Mouse (Mus musculus) forebrain, embryonic 11.5 days (tissue): Measurements from ENCODE around the gene Ctnnbip1. TPM values are rescaled to one million over a fixed set of nuclear protein-coding genes. Genes with fewer than 3 reads are reported as not detected.
"Not testable (repeated sequence)": the region's sequence is repeated elsewhere in the genome, so short reads cannot be mapped to it uniquely, and the experiment has no call there.

Experiments used
- ATAC-seq: fragments of 200-750 bp; cut with Nextera tagmentation; replicated peaks from 2 replicates; pipeline ENCODE4 v1.8.0; 2017; ENCODE audit warnings: moderate TSS enrichment; ENCODE audit not compliant: low FRiP score
- DNase-seq: peaks from one replicate; pipeline ENCODE4 v3.0.0-alpha.2; 2017; ENCODE audit warnings: low spot score
- H3K27ac ChIP-seq: fragments of 300-500 bp; sonication (generic); 2 replicates; pipeline ENCODE4 v1.5.1; 2014; ENCODE audit warnings: low read depth, low read length
- H3K27me3 ChIP-seq: fragments of 300-500 bp; sonication (generic); 2 replicates; pipeline ENCODE4 v1.6.1; 2014; ENCODE audit warnings: mild to moderate bottlenecking, low read length, mixed read lengths; ENCODE audit not compliant: control insufficient read depth, insufficient read depth
- H3K36me3 ChIP-seq: fragments of 300-500 bp; sonication (generic); 2 replicates; pipeline ENCODE4 v1.6.1; 2014; ENCODE audit warnings: mild to moderate bottlenecking, low read length, moderate library complexity, mixed read lengths; ENCODE audit not compliant: control insufficient read depth, insufficient read depth
- H3K4me1 ChIP-seq: fragments of 300-500 bp; sonication (generic); replicated peaks from 2 replicates; pipeline ENCODE4 v1.6.1; 2014; ENCODE audit warnings: low read length, mixed read lengths; ENCODE audit not compliant: control insufficient read depth, insufficient read depth
- H3K4me2 ChIP-seq: fragments of 300-500 bp; sonication (generic); 2 replicates; pipeline ENCODE4 v1.6.1; 2014; ENCODE audit warnings: low read depth, mild to moderate bottlenecking, low read length, moderate library complexity, mixed read lengths; ENCODE audit not compliant: severe bottlenecking
- H3K4me3 ChIP-seq: fragments of 300-500 bp; sonication (generic); 2 replicates; pipeline ENCODE4 v1.5.1; 2014; ENCODE audit warnings: low read depth, low read length
- H3K9ac ChIP-seq: fragments of 300-500 bp; sonication (generic); 2 replicates; pipeline ENCODE4 v1.6.1; 2014; ENCODE audit warnings: low read length
- H3K9me3 ChIP-seq: fragments of 300-500 bp; sonication (generic); 2 replicates; pipeline ENCODE4 v1.6.1; 2016; ENCODE audit warnings: low read length, mixed read lengths; ENCODE audit not compliant: control insufficient read depth
- WGBS: fragments of 180-500 bp; shearing (Covaris S2); extraction: QIAGEN DNeasy Blood & Tissue Kit; methylation state at CpG from one replicate; pipeline ENCODE4 v1.1.7; 2014; 5-methylcytosine and 5-hydroxymethylcytosine counted together
- microRNA-seq: library from miRNA; unstranded; fragments of <30 nt; microRNA quantifications from one replicate; pipeline ENCODE4, GENCODE M21; 2016; ENCODE audit not compliant: insufficient number of aligned reads
- polyA plus RNA-seq: library from polyadenylated mRNA; unstranded; fragments of >200 nt; fragmentation: Nextera tagmentation; extraction: Ambion mirVana; gene quantifications from 2 replicates; pipeline ENCODE4 v1.2.1, GENCODE M21; 2014

The Ctnnbip1 gene
- polyA plus RNA-seq, 1 experiment from 2014 or later: 71.7 TPM

GRCm38 (mm10) chr4:149613497-149613896, 95.5 kb downstream of the Ctnnbip1 start:
- H3K27me3 ChIP-seq, H3K27ac ChIP-seq, H3K36me3 ChIP-seq, H3K9ac ChIP-seq, H3K9me3 ChIP-seq, H3K4me1 ChIP-seq, ATAC-seq, H3K4me3 ChIP-seq, H3K4me2 ChIP-seq, DNase-seq: not testable (repeated sequence)
- 78% methylated on average over 6 of the region's 6 CpGs for WGBS

- Histone ChIP-seq H3K4me1 (no peaks in the 10 kb centered on the region), H3K4me3 (no peak overlapping the region), H3K27me3 (no peaks in the 10 kb centered on the region), H3K4me2 (no peak overlapping the region), H3K9ac (no peak overlapping the region), H3K9me3 (peaks cover 3% of the 10 kb centered on the region), H3K27ac (no peak overlapping the region), H3K36me3 (peaks cover 5% of the 10 kb centered on the region)
- ATAC-seq (no peak), DNase-seq (no peak)
- WGBS: 95% methylated on average over 3 of the region's 3 CpGs
Observed at GRCm38 (mm10) chr4:149614869-149615268, 96.8 kb downstream of the Ctnnbip1 start.

Small RNA genes within 50 kb of the gene (microRNA-seq; reads per million reads assigned to microRNA genes)
- gene Mir5616: not detected

Other genes starting within 250 kb of the Ctnnbip1 start
- gene Kif1b, start 210.5 kb upstream of the Ctnnbip1 start, polyA plus RNA-seq: 93.3 and 96.4 TPM in 2 replicates
- 67.0 and 70.6 TPM in 2 replicates for gene Ube4b, start 91.5 kb upstream of the Ctnnbip1 start, polyA plus RNA-seq
- gene Rbp7, start 63.3 kb upstream of the Ctnnbip1 start, polyA plus RNA-seq: not detected in 2 replicates
- gene Tmem274, start 40.9 kb upstream of the Ctnnbip1 start, polyA plus RNA-seq: 0.99 TPM in 1 of 2 replicates, not detected in the other
- gene Nmnat1, start 33.0 kb upstream of the Ctnnbip1 start, polyA plus RNA-seq: 17.3 and 19.5 TPM in 2 replicates
- 55.6 and 57.6 TPM in 2 replicates for gene Lzic, start 33.0 kb upstream of the Ctnnbip1 start, polyA plus RNA-seq
- gene Clstn1, start 68.2 kb downstream of the Ctnnbip1 start, polyA plus RNA-seq: 48.1 and 48.4 TPM in 2 replicates
- gene Pik3cd, start 184.3 kb downstream of the Ctnnbip1 start, polyA plus RNA-seq: 6.3 and 7.0 TPM in 2 replicates
- gene Tmem201, start 219.8 kb downstream of the Ctnnbip1 start, polyA plus RNA-seq: 25.1 and 26.3 TPM in 2 replicates